Mouse (Mus musculus): ENCODE data around the gene Ppp4r3a.

Ppp4r3a gene

GRCm38 (mm10) chr12:101013078-101013665 lies 70.3 kb downstream of the Ppp4r3a start:
- no peak for DNase-seq (ENCODE audit: low spot score in 2 of 2)

DNA sequence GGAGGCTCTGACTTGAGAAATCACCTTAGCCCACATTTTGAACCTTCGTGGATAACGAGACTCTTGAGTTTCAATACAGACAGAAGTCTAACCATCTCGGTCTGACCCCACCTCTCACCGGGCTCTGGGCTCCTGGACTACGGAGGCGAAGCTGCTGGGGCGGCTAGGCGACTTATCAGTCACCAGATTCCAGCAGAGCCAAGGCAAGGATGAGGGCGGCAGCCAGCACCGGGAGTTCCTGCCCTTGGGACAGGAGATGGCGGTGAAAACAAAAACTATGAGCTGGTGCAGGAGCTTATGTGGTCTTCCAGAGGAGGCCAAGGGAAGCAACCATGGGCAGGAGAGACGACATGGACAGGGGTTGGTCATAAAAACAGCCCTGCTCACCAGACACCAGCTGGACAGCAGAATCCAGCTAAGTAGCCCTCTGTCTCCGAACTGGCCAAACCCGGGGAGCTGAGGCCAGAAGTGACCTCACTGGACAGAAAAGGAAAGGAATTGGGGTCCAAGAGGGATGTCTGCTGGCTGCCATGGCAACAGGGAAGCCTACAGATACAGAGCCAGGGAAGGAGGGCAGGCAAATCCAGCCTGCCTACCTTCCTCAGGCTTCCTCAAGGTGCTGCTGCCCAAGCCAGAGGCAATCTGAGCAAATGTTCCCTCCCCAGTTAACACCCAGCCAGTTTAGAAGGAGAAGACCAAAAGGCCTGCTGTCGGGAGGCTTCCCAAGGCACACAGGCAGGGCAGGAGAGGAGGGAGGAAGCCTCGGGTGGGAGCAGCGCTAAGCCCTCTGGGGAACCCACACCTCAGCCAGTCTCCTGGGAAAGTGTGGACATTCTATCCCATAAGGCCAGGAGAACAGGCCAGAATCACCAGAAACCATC lies 71.1 kb downstream of the Ppp4r3a start:
- no peak for DNase-seq (ENCODE audit: low spot score in 2 of 2)

- no peak for DNase-seq (ENCODE audit: low spot score in 2 of 2)
These were observed 72.5 kb downstream of the Ppp4r3a start for GRCm38 (mm10) chr12:101011017-101011416.

GRCm38 (mm10) chr12:101010148-101010920 lies 73.2 kb downstream of the Ppp4r3a start:
- no peak for DNase-seq (ENCODE audit: low spot score in 2 of 2)

DNA sequence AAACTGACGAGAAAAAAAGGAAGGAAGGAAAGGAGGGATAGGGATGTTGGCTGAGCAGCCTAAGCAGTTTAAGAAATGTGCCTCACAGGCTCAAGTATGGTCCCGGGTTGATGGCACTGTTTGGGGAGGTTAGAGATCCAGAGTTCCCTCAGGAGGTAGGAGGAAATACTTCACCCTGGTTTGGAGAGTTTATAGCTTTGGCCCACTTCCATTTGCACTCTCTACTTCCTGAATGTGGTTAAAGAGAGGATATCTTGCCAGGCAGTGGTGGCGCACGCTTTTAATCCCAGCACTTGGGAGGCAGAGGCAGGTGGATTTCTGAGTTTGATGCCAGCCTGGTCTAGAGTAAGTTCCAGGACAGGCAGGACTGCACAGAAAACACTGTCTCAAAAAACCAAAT lies 74.3 kb downstream of the Ppp4r3a start:
- no peak for DNase-seq (ENCODE audit: low spot score in 2 of 2)

- no peak for DNase-seq (ENCODE audit: low spot score in 2 of 2)
These were observed 74.9 kb downstream of the Ppp4r3a start for GRCm38 (mm10) chr12:101008648-101009047.

- peak; percentile 68 to 71 for DNase-seq (ENCODE audit: low spot score in 2 of 2)
These were observed 75.5 kb downstream of the Ppp4r3a start for GRCm38 (mm10) chr12:101007968-101008481.

DNA sequence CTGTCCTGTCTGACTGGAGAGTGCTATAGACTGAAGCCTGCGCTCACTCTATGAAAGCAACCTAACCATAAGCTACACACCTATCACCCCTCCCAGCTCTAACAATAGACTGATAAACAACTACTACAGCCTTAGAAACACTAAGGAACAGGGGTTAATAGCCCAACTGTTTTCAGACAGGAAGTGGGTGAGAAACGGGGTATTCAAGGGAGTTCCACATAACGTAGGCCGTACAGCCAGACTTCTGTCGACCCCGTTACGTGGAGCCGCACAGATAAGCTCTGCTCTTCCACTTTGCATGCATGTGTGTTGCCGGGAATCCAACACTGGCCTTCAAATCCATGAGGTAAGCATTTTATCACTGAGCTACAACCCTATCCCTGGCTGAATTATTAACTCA lies 76.1 kb downstream of the Ppp4r3a start:
- DNase-seq (ENCODE audit: low spot score in 2 of 2): no peak

DNA sequence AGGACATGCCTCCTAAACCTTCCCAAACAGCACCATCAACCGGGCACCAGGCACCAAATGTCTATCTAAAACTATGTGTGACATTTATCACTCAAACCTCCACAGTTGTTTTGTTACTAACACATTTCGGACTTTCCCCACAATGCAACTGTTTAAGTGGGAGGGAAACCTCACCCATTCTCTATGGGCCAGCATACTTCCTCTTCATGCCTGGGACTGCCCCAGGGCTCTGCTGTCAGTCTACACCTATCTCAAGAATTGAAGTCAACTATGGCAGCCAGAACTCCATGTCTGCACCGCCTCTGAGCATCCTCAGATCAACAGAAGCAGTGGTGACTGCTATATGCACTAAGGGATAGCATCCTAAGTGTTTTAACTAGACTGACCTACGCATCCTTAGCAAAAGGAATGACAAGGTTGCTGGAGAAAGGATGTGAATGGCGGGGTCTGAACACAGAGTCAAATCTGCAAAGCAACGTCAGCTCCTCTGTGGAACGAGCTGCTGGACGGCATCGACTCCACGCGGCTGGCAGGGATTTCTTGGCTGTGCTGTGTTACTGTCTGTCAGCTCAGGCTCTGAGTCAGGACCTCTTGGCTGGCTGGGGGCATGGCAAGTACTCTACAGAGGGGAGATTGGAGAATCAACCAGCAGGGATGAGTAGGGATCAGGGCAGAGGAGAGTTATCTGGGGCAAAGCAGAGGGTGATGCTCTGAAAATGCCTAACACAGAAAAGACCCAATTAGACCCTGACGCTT lies 77.7 kb downstream of the Ppp4r3a start:
- no peak for DNase-seq (ENCODE audit: low spot score in 2 of 2)

GRCm38 (mm10) chr12:101004982-101005381 lies 78.5 kb downstream of the Ppp4r3a start:
- no peak for DNase-seq (ENCODE audit: low spot score in 2 of 2)

- DNase-seq (ENCODE audit: low spot score in 2 of 2): no peak
These were observed 80.5 kb downstream of the Ppp4r3a start for GRCm38 (mm10) chr12:101002801-101003513.

DNA sequence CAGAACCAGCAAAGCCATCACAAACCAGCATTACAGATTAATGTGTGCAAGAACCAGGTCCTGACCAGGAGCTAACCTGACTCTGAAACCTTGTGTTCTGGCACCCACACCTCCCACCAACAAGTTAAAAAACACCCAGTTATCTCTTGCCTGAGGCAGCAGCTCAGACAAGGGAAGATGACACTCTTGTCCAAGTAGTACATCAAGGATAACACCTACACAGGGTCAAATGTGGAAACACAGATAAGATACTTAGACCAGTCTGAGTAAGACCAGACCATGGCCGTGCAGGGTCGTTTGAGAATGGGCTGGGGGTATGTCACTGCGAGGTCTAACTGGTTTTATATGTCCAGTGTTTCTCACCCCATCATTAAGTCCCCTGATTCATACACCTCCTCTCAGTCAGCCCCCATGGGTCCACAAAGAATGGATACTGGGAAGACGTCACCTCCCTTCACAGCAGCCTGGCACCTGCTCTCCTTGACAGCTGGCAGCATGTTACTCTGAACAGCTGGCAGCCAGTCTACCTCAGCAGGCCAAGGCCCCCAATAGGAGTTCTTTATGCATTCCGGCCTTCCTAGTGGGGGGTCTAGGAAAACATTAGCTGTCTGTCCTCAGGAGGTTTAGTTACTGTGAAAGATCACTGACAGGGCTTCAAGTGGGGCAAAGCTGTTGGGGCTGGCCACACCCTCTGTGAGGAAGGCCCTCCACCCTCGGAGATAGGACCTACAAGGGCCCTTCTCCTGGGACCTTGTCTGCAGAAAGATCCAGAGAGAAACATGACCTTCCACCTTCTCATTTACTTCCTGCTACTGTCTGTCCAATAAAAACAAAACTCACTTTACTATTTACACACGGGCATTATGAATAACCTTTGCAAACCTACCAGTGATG lies 84.2 kb downstream of the Ppp4r3a start:
- DNase-seq (ENCODE audit: low spot score in 2 of 2): no peak

DNA sequence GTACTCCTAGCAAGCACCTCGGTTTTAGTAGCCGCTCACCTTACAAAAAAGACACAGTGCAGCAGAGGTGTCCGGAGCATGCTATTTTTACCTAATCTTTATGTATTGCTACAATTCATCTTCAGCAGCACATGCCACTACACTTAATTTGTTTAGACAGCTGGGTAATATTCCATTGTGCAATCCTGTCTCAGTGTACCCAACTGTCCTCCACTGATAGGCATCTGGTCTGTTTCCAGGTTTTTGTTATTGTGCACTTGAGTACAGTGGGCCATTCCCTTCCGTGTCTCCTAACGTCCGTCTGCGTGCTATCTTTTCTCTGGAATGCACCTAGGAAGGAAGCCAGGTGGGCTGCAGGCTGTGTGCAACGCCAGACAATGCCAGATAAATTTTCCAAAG lies 84.9 kb downstream of the Ppp4r3a start:
- DNase-seq (ENCODE audit: low spot score in 2 of 2): no peak

DNA sequence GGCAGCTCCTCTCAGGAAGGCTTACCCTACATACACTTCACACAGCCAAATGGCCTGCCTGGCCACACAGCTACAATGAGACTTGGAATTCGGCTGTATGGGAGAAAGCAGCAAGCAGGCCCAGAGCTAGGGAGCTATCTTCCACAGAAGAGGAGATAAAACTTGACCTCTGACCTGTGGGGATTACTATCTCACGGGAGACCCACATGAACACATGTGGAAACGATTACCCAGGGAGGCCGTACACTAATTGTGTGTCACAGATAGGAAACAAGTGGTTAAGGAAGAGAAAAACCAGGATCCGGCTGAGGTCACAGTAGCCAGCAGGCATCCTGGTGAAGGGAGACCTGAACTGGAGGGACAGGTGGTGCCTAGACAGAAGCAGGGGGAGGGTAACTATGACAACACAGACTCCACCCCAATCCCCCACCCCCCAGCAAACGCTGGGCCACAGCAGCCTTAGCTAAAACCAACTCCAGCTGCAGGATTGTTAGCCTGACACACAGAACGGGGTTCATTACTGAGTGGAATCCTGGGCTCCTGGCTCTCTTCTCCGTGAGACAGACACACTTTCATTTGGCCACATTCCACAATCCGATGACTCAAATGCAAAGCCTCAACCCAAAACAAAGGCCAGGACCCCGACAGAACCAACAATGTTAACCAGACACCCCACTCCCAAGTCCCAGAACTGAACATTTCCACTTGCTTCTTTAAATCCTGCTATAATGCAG lies 85.5 kb downstream of the Ppp4r3a start:
- DNase-seq (ENCODE audit: low spot score in 2 of 2): no peak

DNA sequence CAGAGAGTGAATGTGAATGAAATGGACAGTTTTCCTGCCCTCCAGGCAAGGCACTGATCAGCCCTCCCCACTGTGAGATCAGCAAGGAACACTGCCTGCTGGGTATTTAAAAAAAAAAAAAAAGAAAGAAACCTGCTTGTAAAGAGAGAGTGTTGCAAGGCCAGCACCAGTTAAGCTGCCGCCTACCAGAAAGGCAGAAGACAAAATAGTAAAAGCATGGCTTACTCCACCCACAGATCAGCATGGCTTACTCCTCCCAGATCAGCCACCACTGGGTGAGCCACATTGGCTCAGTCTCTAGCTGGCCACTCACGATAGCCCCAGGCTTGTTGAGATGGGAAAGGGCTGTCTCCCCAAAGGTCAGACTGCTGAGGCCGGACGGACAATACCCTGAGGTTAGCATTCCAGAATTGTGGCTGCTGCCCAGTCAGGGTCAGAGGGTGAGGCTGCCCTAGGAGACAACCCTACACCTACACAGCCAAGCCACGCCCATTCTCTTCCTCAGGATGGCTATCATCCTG lies 87.1 kb downstream of the Ppp4r3a start:
- peak in 1 of 2 experiments; percentile 57 for DNase-seq (ENCODE audit: low spot score in 2 of 2)

- no peak for DNase-seq (ENCODE audit: low spot score in 2 of 2)
These were observed 87.7 kb downstream of the Ppp4r3a start for GRCm38 (mm10) chr12:100995607-100996377.

DNA sequence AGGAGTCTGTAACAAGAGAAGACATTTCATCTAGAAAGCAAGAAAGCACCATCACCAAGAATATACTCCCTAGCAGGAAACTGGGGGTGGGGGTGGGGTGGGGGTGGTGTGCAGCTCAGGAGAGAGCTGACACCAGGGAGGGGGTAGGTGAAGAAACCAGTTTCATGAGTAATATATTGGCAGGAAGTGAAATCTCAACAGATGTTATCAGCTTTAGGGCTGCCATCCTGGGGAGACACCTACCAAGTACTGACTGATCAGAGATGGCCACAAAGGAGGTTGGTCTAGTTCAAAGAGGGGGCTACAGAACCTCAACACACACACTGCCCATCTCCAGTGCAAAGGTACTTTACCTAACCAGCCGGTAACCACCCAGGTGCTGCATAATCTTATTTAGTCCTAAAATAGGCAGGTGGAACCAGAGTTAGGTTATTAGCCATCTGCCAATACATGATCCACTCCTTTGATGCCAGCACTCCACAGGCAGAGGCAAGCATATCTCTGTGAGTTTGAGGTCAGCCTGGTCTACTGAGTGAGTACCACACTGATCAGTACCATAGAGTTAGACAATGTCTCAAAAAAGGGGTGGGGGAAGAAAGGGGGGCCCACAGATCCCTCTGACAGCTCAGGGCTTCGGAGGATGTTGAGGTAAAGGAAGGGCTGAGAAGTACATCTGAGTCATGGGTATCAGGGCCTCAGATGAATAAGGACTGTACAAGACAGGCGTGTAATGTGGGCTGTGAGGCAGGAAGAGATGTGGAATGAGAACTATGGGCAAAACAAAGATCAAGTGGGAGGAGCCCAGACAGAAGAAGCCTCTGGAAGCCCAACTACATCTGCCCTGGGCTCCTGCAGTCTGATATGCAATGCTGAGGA lies 89.1 kb downstream of the Ppp4r3a start:
- DNase-seq (ENCODE audit: low spot score in 2 of 2): no peak

All from right cerebral cortex, postnatal 36 days (tissue).